Mouse (Mus musculus) midbrain, embryonic 11.5 days (tissue): ENCODE measurements around the gene 4930539E08Rik. TPM values are rescaled to one million over a fixed set of nuclear protein-coding genes. Genes with fewer than 3 reads are reported as not detected.
A peak's percentile ranks its signal among the peaks of the same experiment; 100 is the strongest.

Source experiments
- ATAC-seq: fragments of 200-750 bp; cut with Nextera tagmentation; 2 replicates; pipeline ENCODE4 v1.8.0; 2017; ENCODE audit warnings: moderate TSS enrichment, moderate library complexity; ENCODE audit not compliant: low FRiP score
- DNase-seq: peaks from one replicate; pipeline ENCODE4 v3.0.0; 2015; ENCODE audit warnings: low spot score; ENCODE audit errors: missing footprints
- H3K27ac ChIP-seq: fragments of 300-500 bp; sonication (generic); 2 replicates; pipeline ENCODE4 v1.5.1; 2014; ENCODE audit warnings: low read depth, low read length
- H3K27me3 ChIP-seq: fragments of 300-500 bp; sonication (generic); 2 replicates; pipeline ENCODE4 v1.6.1; 2014; ENCODE audit warnings: mild to moderate bottlenecking, low read length, moderate library complexity, mixed read lengths; ENCODE audit not compliant: control insufficient read depth, insufficient read depth
- H3K36me3 ChIP-seq: fragments of 300-500 bp; sonication (generic); 2 replicates; pipeline ENCODE4 v1.6.1; 2014; ENCODE audit warnings: mild to moderate bottlenecking, low read length, moderate library complexity, mixed read lengths; ENCODE audit not compliant: control insufficient read depth, insufficient read depth
- H3K4me1 ChIP-seq: fragments of 300-500 bp; sonication (generic); 2 replicates; pipeline ENCODE4 v1.6.1; 2014; ENCODE audit warnings: low read length; ENCODE audit not compliant: control insufficient read depth, insufficient read depth
- H3K4me2 ChIP-seq: fragments of 300-500 bp; sonication (generic); 2 replicates; pipeline ENCODE4 v1.6.1; 2014; ENCODE audit warnings: mild to moderate bottlenecking, moderate library complexity
- H3K4me3 ChIP-seq: fragments of 300-500 bp; sonication (generic); 2 replicates; pipeline ENCODE4 v1.5.1; 2014; ENCODE audit warnings: low read depth, low read length
- H3K9ac ChIP-seq: fragments of 300-500 bp; sonication (generic); 2 replicates; pipeline ENCODE4 v1.6.1; 2014; ENCODE audit warnings: low read length
- H3K9me3 ChIP-seq: fragments of 300-500 bp; sonication (generic); 2 replicates; pipeline ENCODE4 v1.6.1; 2016; ENCODE audit warnings: low read length; ENCODE audit not compliant: control insufficient read depth
- WGBS: fragments of 180-500 bp; shearing (Covaris S2); extraction: QIAGEN DNeasy Blood & Tissue Kit; methylation state at CpG from one replicate; pipeline ENCODE4 v1.1.7; 2014; 5-methylcytosine and 5-hydroxymethylcytosine counted together
- polyA plus RNA-seq: library from polyadenylated mRNA; unstranded; fragments of >200 nt; fragmentation: Nextera tagmentation; extraction: Ambion mirVana; gene quantifications from 2 replicates; pipeline ENCODE4 v1.2.1, GENCODE M21; 2014

4930539E08Rik gene
- polyA plus RNA-seq, 1 experiment from 2014 or later, result not detected

GRCm38 (mm10) chr17:28947011-28947939 lies 32.2 kb upstream of the 4930539E08Rik start:
- Histone ChIP-seq H3K4me2 (no peak overlapping the region), H3K36me3 (no peaks in the 10 kb centered on the region), H3K27ac (no peak overlapping the region), H3K9ac (no peak overlapping the region), H3K4me1 (peaks cover 5% of the 10 kb centered on the region), H3K4me3 (no peak overlapping the region), H3K27me3 (no peaks in the 10 kb centered on the region), H3K9me3 (no peaks in the 10 kb centered on the region)
- DNase-seq (peak; percentile 64), ATAC-seq (no peak)
- 93% methylated on average over 19 of the region's 19 CpGs for WGBS

- Histone ChIP-seq H3K4me1 (no peaks in the 10 kb centered on the region), H3K36me3 (no peaks in the 10 kb centered on the region), H3K9me3 (no peaks in the 10 kb centered on the region), H3K4me2 (no peak overlapping the region), H3K27ac (no peak overlapping the region), H3K9ac (no peak overlapping the region), H3K27me3 (no peaks in the 10 kb centered on the region), H3K4me3 (no peak overlapping the region)
- DNase-seq (peak; percentile 45), ATAC-seq (no peak)
- WGBS, result 96% methylated on average over 7 of the region's 7 CpGs
Measured at GRCm38 (mm10) chr17:28944481-28944880, 29.4 kb upstream of the 4930539E08Rik start.

- 91% methylated on average over 7 of the region's 7 CpGs for WGBS
Measured at GRCm38 (mm10) chr17:28943740-28944139, 28.6 kb upstream of the 4930539E08Rik start, which contains the start of gene Pxt1. Gene Pxt1 (minus strand): TSS chr17:28943840.

GRCm38 (mm10) chr17:28942101-28942500 lies 27.0 kb upstream of the 4930539E08Rik start:
- Histone ChIP-seq H3K9me3 (no peaks in the 10 kb centered on the region), H3K4me2 (no peak overlapping the region), H3K27me3 (no peaks in the 10 kb centered on the region), H3K9ac (no peak overlapping the region), H3K4me1 (no peaks in the 10 kb centered on the region), H3K36me3 (no peaks in the 10 kb centered on the region), H3K27ac (no peak overlapping the region), H3K4me3 (no peak overlapping the region)
- ATAC-seq, result no peak
- WGBS, result 73% methylated on average over 10 of the region's 11 CpGs
- DNase-seq, result peak; percentile 77

More at GRCm38 (mm10) chr17:28943740-28944139, 28.6 kb upstream of the 4930539E08Rik start, which contains the start of gene Pxt1:
- Histone ChIP-seq H3K4me2 (no peak within 1 kb of the TSS), H3K9ac (no peak within 1 kb of the TSS), H3K27me3 (no peaks in the 10 kb centered on the region), H3K9me3 (no peaks in the 10 kb centered on the region), H3K4me1 (no peaks in the 10 kb centered on the region), H3K27ac (no peak within 1 kb of the TSS), H3K4me3 (no peak within 1 kb of the TSS), H3K36me3 (no peaks in the 10 kb centered on the region)
- DNase-seq (peak; percentile 69), ATAC-seq (no peak)

- Histone ChIP-seq H3K36me3 (no peaks in the 10 kb centered on the region), H3K4me3 (no peak overlapping the region), H3K9ac (no peak overlapping the region), H3K9me3 (no peaks in the 10 kb centered on the region), H3K27me3 (no peaks in the 10 kb centered on the region), H3K4me2 (no peak overlapping the region), H3K27ac (no peak overlapping the region), H3K4me1 (no peaks in the 10 kb centered on the region)
- WGBS, result 92% methylated on average over 25 of the region's 25 CpGs
- DNase-seq (peak; percentile 53), ATAC-seq (no peak)
Measured at GRCm38 (mm10) chr17:28940776-28941555, 25.8 kb upstream of the 4930539E08Rik start.

- no peaks in the 10 kb centered on the region for H3K9me3 ChIP-seq
- ATAC-seq (no peak), DNase-seq (peak; percentile 83)
- no peak overlapping the region for H3K4me3 ChIP-seq
- no peak overlapping the region for H3K4me2 ChIP-seq
- H3K9ac ChIP-seq, result no peak overlapping the region
- no peaks in the 10 kb centered on the region for H3K4me1 ChIP-seq
- H3K27me3 ChIP-seq, result no peaks in the 10 kb centered on the region
- no peak overlapping the region for H3K27ac ChIP-seq
- no peaks in the 10 kb centered on the region for H3K36me3 ChIP-seq
- 87% methylated on average over 10 of the region's 10 CpGs for WGBS
Measured at GRCm38 (mm10) chr17:28936622-28937345, 21.7 kb upstream of the 4930539E08Rik start.

- H3K36me3 ChIP-seq, result no peaks in the 10 kb centered on the region
- H3K27me3 ChIP-seq, result no peaks in the 10 kb centered on the region
- ATAC-seq (no peak), DNase-seq (peak; percentile 69)
- H3K27ac ChIP-seq, result no peak overlapping the region
- no peaks in the 10 kb centered on the region for H3K4me1 ChIP-seq
- no peak overlapping the region for H3K4me3 ChIP-seq
- no peaks in the 10 kb centered on the region for H3K9me3 ChIP-seq
- 94% methylated on average over 7 of the region's 7 CpGs for WGBS
- H3K9ac ChIP-seq, result no peak overlapping the region
- no peak overlapping the region for H3K4me2 ChIP-seq
Measured at GRCm38 (mm10) chr17:28936133-28936532, 21.0 kb upstream of the 4930539E08Rik start.

- DNase-seq (peak; percentile 59), ATAC-seq (no peak)
- H3K27me3 ChIP-seq, result no peaks in the 10 kb centered on the region
- no peak overlapping the region for H3K4me3 ChIP-seq
- no peak overlapping the region for H3K4me2 ChIP-seq
- 0 out of 2 replicates have a peak, but pooled peaks cover 3% of the 10 kb centered on the region for H3K4me1 ChIP-seq
- 79% methylated on average over 19 of the region's 19 CpGs for WGBS
- no peaks in the 10 kb centered on the region for H3K36me3 ChIP-seq
- no peaks in the 10 kb centered on the region for H3K9me3 ChIP-seq
- no peak overlapping the region for H3K9ac ChIP-seq
- H3K27ac ChIP-seq, result no peak overlapping the region
Measured at GRCm38 (mm10) chr17:28934120-28934916, 19.2 kb upstream of the 4930539E08Rik start.
